Mouse (Mus musculus): ENCODE measurements at regions not wholly inside any gene's neighbourhood (a gene's known extent, or its start where the extent isn't known, plus 50 kb on each side); places are given as distances from the start of the nearest gene placed in this dataset.
A peak's percentile ranks its signal among the peaks of the same experiment; 100 is the strongest.
"Not testable (repeated sequence)": the region's sequence is repeated elsewhere in the genome, so short reads cannot be mapped to it uniquely, and the experiment has no call there.

DNA sequence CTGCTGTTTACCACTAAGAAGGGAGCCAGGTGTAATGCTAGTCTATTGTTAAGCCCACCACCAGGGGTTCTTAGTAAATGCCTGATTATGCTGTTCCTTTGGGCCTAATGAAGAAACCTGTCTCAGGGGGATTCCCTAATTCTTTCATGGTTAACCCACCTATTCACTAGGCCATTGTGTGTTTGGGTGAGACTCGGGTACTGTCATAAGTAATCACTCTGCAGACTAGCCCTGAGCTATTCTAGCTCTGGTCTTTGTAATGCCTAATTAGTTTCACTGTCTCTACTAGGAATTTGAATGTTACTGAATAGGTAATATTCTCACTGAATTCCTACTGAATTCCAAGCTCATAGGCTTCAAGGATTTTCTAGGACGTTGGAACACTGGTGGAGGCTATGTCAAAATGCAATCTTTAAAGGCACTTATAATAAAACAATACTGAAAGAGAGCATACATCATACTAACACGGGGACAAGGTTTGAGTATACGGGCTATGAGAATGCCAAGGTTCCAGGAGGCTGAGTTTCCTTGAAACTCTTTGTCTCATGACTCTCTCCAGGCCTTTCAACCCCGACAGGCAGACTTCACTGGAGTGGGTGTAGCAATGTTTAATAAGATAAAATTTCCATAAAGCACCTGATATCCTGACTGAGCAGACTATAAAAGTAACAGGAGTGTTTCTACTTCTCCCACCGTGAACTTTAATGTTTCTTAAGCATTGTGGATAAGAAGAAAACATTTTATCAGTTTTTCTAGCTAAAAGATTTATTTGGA lies 398.0 kb upstream of the Mdga2 start:
- not testable (repeated sequence) for ATAC-seq; H3K4me3 ChIP-seq (ENCODE audit: low read depth, low read length); H3K27ac ChIP-seq (ENCODE audit: low read depth, low read length); H3K36me3 ChIP-seq (ENCODE audit: insufficient read depth); H3K9ac ChIP-seq; H3K9me3 ChIP-seq (ENCODE audit: low read length); H3K4me2 ChIP-seq (ENCODE audit: low read depth); DNase-seq; H3K4me1 ChIP-seq (ENCODE audit: insufficient read depth); H3K27me3 ChIP-seq (ENCODE audit: insufficient read depth, low read length)
- WGBS, result 20% methylated on average over 6 of the region's 6 CpGs

DNA sequence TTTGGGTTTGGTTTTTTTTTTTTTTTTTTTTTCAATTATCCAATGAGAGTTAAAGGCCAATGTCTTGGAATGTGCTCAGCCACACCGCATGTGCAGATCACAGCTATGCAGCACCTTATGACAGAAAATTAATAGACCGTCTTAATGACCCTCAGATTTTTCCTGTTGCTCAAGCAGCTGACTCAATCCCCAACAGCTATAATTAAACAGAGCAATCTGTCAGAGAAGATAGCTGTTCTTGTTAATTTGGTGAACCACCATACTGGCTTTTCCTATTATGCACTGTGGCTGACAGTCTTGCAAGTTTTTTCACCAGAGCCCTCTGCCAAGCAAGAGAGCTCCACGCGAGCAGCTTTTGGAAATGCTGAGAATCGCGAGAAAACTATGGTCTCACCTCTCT lies 395.9 kb upstream of the Mdga2 start:
- Histone ChIP-seq H3K4me1 (ENCODE audit: insufficient read depth) (no peaks in the 10 kb centered on the region), H3K9me3 (ENCODE audit: low read length) (no peaks in the 10 kb centered on the region), H3K4me3 (ENCODE audit: low read depth, low read length) (no peak overlapping the region), H3K9ac (no peak overlapping the region), H3K4me2 (ENCODE audit: low read depth) (no peak overlapping the region), H3K27me3 (ENCODE audit: insufficient read depth, low read length) (no peaks in the 10 kb centered on the region), H3K36me3 (ENCODE audit: insufficient read depth) (no peaks in the 10 kb centered on the region), H3K27ac (ENCODE audit: low read depth, low read length) (no peak overlapping the region)
- no peak for TF ChIP-seq CTCF (IDR thresholded peaks at IDR 0.05; ENCODE audit: low read depth)
- 44% methylated on average over 6 of the region's 6 CpGs for WGBS
- ATAC-seq (peak; percentile 82), DNase-seq (peak; percentile 49)

DNA sequence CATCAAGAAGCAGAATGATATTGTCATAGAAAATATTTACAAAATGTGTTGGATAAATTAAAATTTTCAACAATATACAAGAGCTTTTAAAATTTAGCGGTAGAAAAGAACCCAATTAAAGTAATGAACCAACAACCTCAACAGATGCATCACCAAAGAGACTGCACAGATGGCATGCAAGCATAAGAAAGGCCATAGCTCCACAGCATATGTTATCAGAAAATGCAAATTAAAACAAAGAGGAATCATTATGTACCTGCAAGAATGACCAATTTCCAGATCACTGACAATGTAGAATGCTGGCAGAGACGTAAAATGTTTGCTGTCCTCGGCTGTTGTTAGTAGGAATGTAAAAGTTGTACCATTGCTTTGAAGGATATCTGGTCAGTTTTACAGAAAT lies 376.6 kb upstream of the Mdga2 start:
- 56% methylated on average over 3 of the region's 3 CpGs for WGBS
- no peak for TF ChIP-seq CTCF (IDR thresholded peaks at IDR 0.05; ENCODE audit: low read depth)
- no peaks in the 10 kb centered on the region for H3K27me3 ChIP-seq (ENCODE audit: insufficient read depth, low read length)
- H3K4me3 ChIP-seq (ENCODE audit: low read depth, low read length), result no peak overlapping the region
- no peak overlapping the region for H3K9ac ChIP-seq
- no peaks in the 10 kb centered on the region for H3K4me1 ChIP-seq (ENCODE audit: insufficient read depth)
- ATAC-seq (no peak), DNase-seq (no peak)
- no peaks in the 10 kb centered on the region for H3K36me3 ChIP-seq (ENCODE audit: insufficient read depth)
- H3K4me2 ChIP-seq (ENCODE audit: low read depth), result no peak overlapping the region
- H3K27ac ChIP-seq (ENCODE audit: low read depth, low read length), result no peak overlapping the region
- no peaks in the 10 kb centered on the region for H3K9me3 ChIP-seq (ENCODE audit: low read length)

Data from forebrain, postnatal 0 days (tissue).